Mouse (Mus musculus): ENCODE measurements around the gene Sprtn.

The Sprtn gene

DNA sequence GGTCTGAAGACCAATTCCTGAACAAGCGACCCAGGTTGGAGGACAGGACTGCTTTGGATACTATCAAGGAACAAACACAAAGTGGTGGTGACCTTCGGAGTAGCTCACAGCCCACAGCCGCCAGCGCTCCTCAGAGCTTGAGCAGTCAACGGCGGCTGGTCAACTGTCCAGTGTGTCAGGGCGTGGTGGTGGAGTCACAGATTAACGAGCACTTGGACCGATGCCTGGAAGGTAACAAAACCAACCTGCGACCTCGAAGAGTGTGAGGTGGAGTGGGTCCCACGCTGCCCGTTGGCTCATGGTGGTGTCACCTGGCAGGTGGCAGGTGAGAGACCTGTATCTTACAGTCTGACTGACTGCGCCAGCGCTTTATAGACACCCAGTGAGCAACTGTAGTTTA, 5.5 kb downstream of the Sprtn start:
- no peak for DNase-seq (ENCODE audit: low spot score in 2 of 2)

DNA sequence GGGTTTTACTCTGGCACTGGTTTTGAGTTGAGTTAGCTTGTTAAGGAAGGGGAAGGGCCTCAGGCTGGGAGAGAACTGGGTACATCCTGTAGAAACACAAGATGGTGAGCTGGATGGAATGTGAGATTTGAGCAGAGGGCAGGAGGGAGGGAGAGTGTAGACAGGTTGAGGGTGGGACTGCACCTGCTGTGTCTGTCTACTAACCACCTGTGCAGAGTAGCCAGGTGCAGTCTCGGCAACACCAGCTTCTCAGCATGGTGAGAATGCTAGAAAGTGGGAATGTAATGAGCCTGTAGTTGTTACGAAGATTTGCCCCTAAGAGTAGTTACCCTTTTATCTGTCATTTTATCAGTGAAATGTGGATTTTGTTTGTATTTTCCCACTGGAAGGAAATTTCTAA, 7.8 kb downstream of the Sprtn start:
- no peak for DNase-seq (ENCODE audit: low spot score in 2 of 2)

DNA sequence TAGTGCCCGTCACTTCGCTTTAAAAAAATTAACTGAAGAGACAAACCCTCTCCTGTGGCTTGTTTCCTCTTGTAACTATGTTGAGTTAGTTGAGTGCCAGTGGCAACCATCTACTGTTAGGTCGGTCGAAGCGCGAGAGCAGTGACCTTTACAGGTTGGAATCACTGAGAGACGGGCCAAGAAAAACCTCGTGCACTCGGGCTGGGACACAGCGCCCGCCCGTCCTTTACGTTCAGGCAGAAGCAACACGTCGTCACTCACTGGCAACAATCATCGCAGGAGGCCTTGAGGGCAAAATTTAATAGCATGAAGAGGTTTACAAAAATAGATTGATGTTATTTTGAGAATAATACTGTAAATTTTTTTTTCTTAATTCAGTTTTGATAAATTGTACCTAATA, 12.2 kb downstream of the Sprtn start:
- no peak for DNase-seq (ENCODE audit: low spot score in 2 of 2)

DNA sequence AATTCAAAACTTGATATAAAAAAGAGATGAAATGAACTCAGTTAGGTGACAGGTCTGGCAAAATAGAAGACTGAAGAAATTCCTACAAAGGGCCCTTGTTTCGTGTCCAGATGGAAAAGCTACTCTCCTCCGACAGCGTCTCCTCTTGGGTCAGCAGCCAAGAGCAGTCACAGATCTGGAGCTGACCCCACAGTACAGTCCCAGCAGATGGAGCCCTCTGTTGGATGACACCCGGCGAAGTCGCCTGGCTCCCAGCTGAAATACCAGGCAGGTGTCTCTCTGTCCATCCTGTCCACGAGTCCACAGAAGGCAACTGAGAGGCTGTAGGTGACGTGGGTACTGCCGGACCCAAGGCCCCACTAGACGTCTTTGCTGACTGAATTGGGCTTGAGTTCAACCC, 12.7 kb downstream of the Sprtn start:
- no peak for DNase-seq (ENCODE audit: low spot score in 2 of 2)

DNA sequence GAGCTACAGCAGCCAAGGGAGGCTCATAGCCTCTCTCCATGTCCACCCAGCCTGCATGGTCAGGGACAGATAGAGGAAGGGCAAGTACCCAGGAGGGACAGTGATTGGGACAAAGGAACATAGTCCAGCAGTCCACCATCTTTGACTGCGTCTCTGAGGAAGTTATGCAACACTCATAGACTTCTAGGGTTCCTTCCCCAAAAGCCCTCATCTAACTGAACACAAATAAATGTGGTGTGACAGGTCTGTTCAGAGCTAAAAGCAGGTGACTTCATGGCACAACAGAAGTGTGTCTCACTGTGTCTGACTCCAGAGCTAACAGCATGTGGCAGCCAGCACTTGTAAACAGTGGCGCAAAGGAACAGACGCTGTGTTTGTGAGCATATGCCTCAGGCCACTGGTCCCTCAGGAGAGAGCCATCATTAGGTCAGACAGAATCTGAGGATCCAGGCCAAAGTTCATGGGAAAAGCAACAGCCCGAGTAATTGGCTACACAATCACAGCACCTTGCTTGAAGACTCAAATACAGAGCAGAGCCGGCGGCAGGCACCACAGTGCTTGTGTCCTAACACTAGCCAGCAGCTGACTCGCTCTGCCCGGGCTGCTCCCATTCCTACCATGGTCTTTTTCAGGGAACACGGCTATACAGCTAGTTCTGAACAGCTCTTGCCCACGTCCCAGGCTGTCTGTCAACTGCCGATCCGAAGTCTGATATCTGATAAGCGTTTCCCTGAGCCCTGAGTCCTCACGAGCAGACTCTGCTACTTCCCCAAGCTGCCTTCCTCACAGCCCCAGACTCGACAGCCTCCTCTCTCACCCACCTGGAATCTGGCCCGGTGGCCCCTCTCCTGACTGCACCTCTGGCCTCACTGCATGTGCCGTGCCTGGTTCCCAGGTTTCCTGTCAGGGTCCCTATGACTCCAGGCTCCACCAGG, 14.5 kb downstream of the Sprtn start:
- no peak for DNase-seq (ENCODE audit: low spot score in 2 of 2)

DNA sequence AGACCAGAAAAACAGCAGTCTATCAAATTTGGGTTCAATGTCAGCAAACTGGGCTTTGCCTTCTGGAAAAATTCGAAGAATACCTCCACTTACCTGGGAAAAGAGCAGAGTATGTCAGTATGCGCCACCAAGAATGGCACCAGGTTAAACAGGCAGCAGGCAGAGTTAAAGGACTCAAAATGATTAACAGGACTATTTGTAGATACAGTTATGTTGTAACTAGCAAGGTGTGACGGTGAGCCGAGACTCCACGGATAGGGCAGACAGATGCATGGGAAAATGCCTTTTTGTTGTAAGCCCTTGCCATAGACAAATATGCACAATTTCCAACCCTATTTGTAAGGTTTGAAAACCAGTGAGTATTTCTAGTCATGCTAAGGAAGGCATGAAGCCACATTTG, 16.4 kb downstream of the Sprtn start:
- no peak for DNase-seq (ENCODE audit: low spot score in 2 of 2)

DNA sequence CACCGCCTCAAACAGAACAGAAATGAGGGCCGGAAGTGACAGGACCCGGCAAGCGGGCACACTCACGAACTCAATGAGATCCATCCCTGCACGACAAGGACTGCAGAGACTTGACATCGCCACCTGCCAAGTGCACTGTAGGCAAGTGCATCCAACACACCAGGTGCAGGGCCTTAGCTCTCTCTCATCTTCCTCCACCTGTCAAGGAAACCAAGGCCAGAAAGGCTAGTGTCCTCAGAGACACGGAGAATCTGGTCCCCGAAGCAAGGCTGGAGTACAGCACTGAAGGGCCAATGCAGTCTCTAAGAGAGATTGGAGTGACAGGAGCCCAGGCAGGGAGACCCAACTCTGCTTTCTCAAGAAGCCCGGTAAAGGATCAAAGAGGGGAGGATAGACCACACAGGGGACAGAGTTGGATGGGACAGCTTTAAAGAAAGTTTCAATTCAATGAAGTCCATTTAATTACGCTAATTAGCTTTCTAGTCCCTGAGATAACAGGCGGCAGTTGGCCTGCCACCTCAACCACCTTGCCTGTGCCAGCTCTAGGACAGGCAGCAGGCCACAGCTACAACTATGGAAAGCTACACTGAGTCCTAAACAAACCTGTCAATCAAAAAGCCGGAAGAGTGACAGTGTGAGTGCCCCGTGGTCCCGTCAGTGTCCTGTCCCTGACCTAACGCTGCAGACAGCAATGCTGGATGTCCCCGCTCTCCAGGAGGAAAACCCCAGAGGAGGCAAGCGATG, 20.2 kb downstream of the Sprtn start:
- DNase-seq (ENCODE audit: low spot score in 2 of 2): no peak

DNA sequence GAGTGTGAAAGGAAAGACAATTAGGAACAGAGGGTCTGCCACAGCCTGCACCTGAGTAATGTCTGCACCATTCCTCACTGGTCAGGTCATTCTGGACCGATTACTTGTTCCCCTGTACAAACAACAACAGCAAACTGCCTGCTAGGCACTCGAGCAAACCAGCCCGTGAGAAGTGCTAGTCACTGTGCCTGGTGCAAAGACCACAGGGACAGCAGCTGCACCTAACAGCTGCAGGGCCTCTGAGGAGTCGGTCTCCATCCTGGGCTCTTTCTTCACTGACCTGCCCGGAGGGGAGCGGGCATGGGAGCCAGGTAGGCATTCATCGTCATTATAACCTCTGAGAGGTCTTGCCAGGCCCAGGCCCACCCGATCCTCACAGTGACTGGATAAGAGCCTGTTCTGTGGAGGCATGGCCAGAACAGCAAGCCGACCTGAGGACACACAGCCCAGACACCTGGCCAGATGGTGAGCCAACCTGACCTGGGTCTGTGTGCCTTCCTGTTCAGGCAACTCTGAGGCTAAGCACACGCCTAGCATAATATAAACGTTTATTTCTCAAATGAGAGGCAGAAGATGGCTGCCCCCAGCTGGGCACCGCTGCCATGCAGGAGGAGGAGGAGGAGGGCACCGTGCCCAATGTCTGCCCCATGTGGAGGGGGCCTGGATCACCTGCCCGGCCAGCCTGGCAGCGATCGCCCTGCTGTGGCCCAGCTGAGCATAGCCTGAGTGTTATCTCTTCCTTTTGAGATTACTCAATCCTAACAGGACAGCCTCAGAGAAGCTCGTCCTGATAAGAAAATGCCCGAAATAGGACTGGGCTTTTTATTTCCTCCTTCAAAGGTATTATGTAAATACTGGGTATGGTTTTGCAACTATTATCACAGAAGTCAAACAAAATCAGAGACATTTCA, 23.9 kb downstream of the Sprtn start:
- DNase-seq (ENCODE audit: low spot score in 2 of 2): no peak

DNA sequence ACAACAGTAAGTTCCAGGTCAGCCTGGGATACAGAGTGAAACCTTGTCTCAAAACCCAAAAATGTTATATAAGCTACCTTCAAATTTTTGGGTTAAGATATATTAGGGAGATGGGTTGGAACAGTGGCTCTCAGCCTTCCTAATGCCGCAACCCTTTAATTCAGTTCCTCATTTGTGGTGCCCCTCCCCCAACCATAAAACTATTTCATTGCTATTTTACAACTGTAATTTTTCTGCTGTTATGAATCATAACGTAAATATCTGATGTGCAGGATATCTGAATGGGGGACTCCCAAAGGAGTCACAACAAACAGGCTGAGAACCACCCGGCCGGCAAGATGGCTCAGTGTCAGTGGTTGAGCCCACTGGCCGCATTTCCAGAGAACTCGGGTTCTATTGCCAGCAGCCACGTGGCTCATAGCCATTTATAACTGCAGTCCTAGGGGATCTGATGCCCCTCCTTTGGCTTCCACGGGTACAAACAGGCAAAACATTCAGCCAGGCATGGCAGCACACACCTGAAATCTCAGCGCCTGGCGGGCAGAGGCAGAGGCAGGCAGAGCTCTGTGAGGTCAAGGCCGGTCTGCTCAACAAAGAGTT, 24.9 kb downstream of the Sprtn start:
- no peak for DNase-seq (ENCODE audit: low spot score in 2 of 2)

DNA sequence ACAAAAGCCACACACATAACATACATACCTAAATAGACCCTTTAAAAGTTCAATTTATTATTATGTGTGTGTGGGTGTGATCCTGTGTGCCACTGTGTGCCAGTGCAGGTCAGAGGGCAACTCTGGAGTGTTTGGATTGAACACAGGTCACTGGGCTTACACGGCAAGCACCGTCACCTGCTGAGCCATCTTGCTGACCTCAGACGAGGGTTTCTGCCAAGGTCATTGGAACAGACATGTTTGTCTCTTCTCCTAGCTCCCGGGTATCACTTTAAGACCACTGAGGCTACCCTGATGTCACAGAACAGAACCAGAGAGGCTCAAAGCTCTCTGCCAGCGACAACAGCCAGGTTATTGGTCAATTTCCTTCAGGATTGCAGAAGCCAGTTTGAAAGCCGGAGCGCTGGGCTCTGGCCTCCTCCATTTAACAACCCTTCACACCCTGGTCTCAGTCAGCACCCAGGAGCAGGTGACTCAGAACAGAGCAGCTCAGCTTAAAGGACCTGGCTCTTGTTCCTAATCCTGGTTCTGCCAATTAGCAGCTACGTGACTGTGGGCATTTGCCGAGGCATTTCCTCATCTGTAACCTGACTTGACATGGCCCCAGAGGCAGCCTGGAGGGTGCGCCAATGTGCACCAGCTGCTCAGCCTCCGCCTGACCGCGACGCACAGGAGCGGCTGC, 26.4 kb downstream of the Sprtn start:
- DNase-seq (ENCODE audit: low spot score in 2 of 2): no peak

DNA sequence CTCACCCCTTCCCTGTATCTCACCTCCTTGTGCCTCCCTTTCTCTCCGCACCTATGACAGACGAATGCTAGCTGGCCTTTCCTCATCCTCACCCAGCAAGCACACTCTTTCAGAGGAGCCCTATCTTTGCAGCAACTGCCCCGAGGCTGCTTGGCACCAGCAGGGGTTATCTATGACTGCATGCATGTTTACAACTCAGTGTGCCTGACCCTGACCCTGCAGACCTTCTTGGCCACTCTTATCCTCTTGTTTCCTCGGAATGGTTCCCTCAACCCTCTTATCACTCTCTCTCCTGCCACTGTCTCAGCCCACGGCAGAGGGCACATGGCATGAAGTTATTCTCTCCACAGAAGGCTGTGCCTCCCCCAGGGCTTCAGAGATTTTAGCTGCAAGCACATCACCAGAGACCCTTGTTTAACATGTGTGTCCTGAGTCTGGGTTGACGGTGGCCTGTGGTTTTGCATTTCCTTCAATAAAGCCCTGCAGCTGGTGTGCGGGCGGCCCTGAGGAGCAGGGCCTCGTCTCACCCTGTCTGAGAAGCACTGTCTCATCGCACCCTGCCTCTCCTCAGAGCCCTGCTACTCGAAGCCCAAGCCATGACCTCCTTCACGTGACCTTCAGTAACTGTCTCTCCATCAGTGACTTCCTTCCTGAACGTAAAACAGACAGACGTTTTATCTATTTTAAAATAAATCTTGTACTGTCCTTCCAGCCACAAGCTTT, 28.0 kb downstream of the Sprtn start:
- no peak for DNase-seq (ENCODE audit: low spot score in 2 of 2)

DNA sequence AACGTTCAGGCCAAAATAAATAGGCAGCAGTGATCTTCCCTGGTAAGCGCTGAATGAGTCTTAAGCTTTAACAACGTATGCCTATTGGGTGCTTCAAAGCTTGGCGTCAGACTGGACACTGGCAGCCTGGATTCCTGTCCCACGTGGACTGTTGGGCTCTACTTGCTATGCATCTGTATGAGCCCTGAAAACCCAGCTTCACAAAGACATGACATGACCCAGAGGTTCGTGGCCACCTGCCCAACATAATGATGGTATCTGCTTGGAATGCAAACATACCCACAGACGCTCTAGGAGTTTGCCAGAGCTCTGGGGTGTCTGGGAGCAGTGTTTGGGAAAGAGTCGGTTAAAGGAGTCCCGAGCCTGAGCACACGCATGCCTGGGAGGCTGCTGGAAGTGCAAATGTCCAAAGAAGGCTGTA, 28.7 kb downstream of the Sprtn start:
- no peak for DNase-seq (ENCODE audit: low spot score in 2 of 2)

DNA sequence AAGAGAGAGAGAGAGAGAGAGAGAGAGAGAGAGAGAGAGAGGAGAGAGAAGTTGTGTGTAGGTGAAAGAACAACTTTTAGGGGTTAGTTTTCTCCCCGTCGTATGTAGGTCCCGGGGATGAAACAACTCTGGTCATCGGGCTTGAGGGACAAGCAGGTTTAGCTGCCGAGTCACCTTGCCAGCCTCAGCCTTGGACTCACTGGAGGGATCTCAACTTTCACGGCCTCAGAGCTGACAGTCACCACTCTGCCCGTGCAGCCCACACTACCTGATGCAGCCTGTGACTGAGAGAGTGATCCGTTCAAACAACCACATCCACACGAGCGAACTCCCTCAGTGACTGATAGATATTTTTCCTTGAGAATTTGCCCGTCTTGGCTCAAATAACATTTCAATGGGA, 31.3 kb downstream of the Sprtn start:
- DNase-seq (ENCODE audit: low spot score in 2 of 2): no peak

DNA sequence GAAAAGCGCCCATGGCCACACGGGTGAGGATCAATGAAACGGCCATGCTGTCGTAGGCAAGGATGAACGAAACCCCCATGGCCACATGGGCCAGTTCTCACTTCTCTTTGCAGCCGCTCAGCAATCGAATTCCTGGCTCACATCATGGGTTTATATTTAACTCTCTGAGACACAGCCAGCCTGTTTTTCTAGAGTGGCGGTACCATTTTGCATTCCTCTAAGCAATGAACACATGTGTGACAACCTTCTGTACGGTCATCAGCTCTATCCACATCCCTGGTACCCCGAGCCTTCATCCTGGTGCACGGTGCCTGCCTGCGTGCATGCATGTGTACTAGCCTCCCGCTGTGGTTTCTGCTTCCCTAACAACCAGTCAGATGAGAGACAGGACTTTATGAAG, 32.4 kb downstream of the Sprtn start:
- DNase-seq (ENCODE audit: low spot score in 2 of 2): no peak

DNA sequence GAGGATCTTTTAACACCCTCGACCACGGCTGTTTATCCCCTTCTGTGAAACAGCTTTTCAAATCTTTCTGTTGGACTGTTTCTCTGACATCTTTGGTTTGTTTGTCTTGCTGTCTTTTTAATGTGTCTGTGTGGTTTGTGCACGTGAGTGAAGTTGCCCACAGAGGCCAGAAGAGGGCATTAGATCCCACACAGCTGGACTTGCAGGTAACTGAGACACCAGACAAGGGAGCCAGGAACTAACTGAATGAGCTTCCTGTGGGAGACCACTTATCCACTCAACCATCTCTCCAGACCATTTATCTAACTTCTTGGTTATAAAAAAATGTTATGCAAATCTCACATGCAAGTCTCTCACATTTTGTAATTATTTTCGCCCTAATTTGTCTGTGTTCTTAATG, 33.0 kb downstream of the Sprtn start:
- no peak for DNase-seq (ENCODE audit: low spot score in 2 of 2)

DNA sequence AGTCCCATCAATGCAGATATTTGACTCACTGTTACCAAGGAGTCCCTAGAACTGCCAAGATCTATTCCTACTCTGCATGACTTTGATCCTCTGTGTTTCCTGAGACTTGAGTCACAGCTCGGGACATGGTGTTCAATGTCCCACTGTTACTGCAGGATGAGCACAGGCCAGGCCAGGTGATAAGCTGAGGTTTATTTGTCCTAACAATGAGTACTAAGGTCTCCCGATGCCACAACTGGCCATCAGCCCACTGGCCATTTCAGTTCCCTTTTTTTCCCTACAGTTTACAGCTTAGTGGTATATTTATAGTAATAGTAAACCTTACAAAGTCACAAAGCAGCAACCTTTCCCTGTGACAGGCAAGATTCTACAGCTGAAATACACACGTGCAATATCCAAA, 34.7 kb downstream of the Sprtn start:
- DNase-seq (ENCODE audit: low spot score in 2 of 2): no peak

DNA sequence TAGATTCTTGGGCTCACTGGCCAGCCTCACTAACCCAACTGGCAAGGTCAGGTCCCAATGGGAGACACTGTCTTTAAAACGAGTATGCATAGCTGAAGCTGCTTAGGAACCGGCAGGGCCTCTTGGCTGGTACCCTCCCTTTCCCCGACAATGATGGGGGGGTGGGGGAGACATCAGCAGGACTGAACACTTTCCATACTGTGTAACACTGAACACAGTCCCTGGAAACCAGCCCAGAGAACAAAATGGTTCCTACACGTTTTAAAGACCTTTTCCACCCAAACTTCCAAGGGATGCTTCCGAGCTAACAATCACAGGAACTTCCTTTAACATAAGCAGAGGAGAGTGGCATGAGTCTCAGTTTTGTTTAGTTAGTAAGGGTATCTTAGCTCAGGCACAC, 37.4 kb downstream of the Sprtn start:
- DNase-seq (ENCODE audit: low spot score in 2 of 2): no peak

DNA sequence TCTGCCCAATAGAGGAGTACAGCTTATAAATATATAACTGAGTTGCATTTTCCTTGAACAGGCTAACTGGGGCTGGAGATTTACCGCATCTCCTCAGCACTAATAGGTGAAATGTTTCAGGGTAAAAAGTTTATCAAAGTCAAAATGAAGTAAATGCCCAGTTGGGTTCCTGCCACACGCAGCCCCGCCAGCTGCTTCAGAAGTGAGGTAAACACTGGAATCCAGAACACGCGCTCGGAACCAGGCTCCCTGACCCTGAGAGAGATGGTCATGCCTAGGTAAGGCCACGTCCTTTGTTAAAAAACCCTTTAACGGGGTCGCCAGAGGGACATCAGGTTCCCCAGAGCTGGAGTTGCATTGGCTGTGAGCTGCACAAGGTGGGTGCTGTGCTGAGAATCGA, 39.0 kb downstream of the Sprtn start:
- no peak for DNase-seq (ENCODE audit: low spot score in 2 of 2)

DNA sequence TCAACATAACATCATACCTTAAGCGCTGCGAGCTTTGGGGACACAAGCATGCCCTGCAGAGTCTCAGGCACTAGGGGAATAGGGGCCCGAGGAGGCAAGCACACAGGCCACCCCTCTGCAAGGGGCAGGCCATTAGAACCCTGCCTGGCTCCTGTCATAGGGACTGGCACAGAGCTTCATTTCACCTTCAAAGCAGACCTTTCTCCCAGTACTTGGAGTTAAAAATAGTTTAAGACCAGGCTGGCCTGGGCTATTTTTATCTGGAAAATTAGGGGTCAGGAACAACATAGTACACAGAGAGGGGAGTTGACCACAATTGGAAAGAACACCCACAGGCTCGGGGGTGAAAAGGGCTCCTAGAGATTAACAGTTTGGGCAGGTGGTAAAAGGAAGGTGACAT, 39.6 kb downstream of the Sprtn start:
- no peak for DNase-seq (ENCODE audit: low spot score in 2 of 2)

DNA sequence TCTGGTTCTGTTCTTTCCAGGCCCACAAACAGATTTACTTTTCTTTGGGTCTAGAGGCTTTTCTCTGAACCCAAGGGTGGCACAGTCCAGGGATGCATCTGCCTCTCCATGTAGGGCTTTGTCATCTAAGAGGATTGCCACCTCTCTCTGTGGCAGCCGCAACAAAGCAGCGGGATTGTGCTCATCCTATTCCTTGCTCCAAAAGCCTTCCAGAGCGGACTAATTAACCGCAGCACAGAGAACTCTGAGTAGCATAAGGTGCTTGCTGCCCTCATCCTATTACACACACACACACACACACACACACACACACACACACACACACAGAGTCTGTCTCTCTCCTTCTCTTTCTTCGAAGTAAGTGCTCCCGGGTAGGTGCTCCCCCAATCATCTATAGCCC, 46.1 kb downstream of the Sprtn start:
- DNase-seq (ENCODE audit: low spot score in 2 of 2): no peak

All from spleen, postnatal 4 days (tissue).